ENCODE assay signal across 8 mouse cellular contexts in genomic region chr17:28233091-28233731, GRCm38 (mm10). TPM values are rescaled to one million over a fixed set of nuclear protein-coding genes. Genes with fewer than 3 reads are reported as not detected.
DNase-seq lines count a peak whose midpoint lies in the region; ATAC-seq lines count a peak whose summit lies in the region.

No protein-coding gene starts in this region.

- peaks cover 19% of the 10 kb centered on the region for H3K4me1 ChIP-seq in intestine, embryonic 16.5 days (ENCODE audit: control insufficient read depth, insufficient read depth, low read length)
- H3K4me1 ChIP-seq in lung, embryonic 15.5 days: peaks cover 12% of the 10 kb centered on the region

- ATAC-seq in intestine, embryonic 16.5 days: peak; percentile 43
- peak; percentile 10; the same call in 1 of the 2 replicates for ATAC-seq in lung, embryonic 15.5 days (ENCODE audit: borderline replicate concordance, extremely low read depth, low FRiP score, low TSS enrichment)

- intact Hi-C loops in left cerebral cortex, postnatal 36 days (cut with DNase I): no loop called here

- 5% methylated on average over 17 of the region's 17 CpGs for WGBS in intestine, embryonic 16.5 days
- WGBS in lung, embryonic 15.5 days: 4% methylated on average over 17 of the region's 17 CpGs

- H3K27ac ChIP-seq in intestine, embryonic 16.5 days (ENCODE audit: low read length): peak overlapping the region; percentile 84
- peak overlapping the region; percentile 86 for H3K27ac ChIP-seq in lung, embryonic 15.5 days

- no peaks in the 10 kb centered on the region for H3K27me3 ChIP-seq in intestine, embryonic 16.5 days (replicated peaks; ENCODE audit: control insufficient read depth, insufficient read depth, low read length)
- peaks cover 3% of the 10 kb centered on the region; the same call in 1 of the 2 replicates for H3K27me3 ChIP-seq in lung, embryonic 15.5 days

- DNase-seq in kidney, adult 18-20 months: peak; percentile 39
- DNase-seq in kidney, adult 11 months: no peak
- DNase-seq in Muller cell, postnatal 12 days (ENCODE audit: inconsistent ontology term): peak; percentile 44
- DNase-seq in gastrocnemius, postnatal 10 days: peak; percentile 51
- peak; percentile 47 to 55 for DNase-seq in spleen, postnatal 10 days (ENCODE audit: low spot score in 2 of 2)
- no peak for DNase-seq in left cerebral cortex, postnatal 36 days (ENCODE audit: low spot score in 2 of 2)

- no peaks in the 10 kb centered on the region for H3K36me3 ChIP-seq in intestine, embryonic 16.5 days (ENCODE audit: control insufficient read depth, insufficient read depth, low read length)
- H3K36me3 ChIP-seq in lung, embryonic 15.5 days: 0 out of 2 replicates have a peak, but pooled peaks cover under 1% of the 10 kb centered on the region

- H3K9me3 ChIP-seq in intestine, embryonic 16.5 days (ENCODE audit: control insufficient read depth, low read length): no peaks in the 10 kb centered on the region
- no peaks in the 10 kb centered on the region for H3K9me3 ChIP-seq in lung, embryonic 15.5 days

- peak overlapping the region; percentile 85 for H3K4me3 ChIP-seq in intestine, embryonic 16.5 days (ENCODE audit: low read length)
- H3K4me3 ChIP-seq in lung, embryonic 15.5 days: peak overlapping the region; percentile 86

- H3K4me2 ChIP-seq in intestine, embryonic 16.5 days (ENCODE audit: low read depth, low read length): peak overlapping the region; percentile 79
- peak overlapping the region; percentile 75 for H3K4me2 ChIP-seq in lung, embryonic 15.5 days

- peak overlapping the region; percentile 92 for H3K9ac ChIP-seq in intestine, embryonic 16.5 days (ENCODE audit: low read depth, low read length)
- H3K9ac ChIP-seq in lung, embryonic 15.5 days: peak overlapping the region; percentile 91

RNA-seq across cellular contexts. Expression of gene Ppard, which starts 0.7 kb away (rescaled TPM):
- total RNA-seq in gastrocnemius, postnatal 10 days (2021): 10 to 100 TPM; 30.2 to 31.5 TPM
- polyA plus RNA-seq in intestine, embryonic 16.5 days (2015; fragmentation: Nextera tagmentation; extraction: Ambion mirVana): 2.2 and 2.3 TPM in 2 replicates
- 2.1 and 2.9 TPM in 2 replicates for polyA plus RNA-seq in lung, embryonic 15.5 days (2015; fragmentation: Nextera tagmentation; extraction: Ambion mirVana)
- 10 to 100 TPM; 28.7 to 30.2 TPM for total RNA-seq in left cerebral cortex, postnatal 36 days (2021)

RNA-seq across cellular contexts. Expression of gene Def6, which starts 25.6 kb away (rescaled TPM):
- 1 to 10 TPM; 3.6 to 7.5 TPM for total RNA-seq in gastrocnemius, postnatal 10 days (2021)
- polyA plus RNA-seq in intestine, embryonic 16.5 days (2015; fragmentation: Nextera tagmentation; extraction: Ambion mirVana): 3.0 and 3.6 TPM in 2 replicates
- polyA plus RNA-seq in lung, embryonic 15.5 days (2015; fragmentation: Nextera tagmentation; extraction: Ambion mirVana): 4.5 and 7.8 TPM in 2 replicates
- 1 to 10 TPM; 2.6 TPM for total RNA-seq in left cerebral cortex, postnatal 36 days (2021)

RNA-seq across cellular contexts. Expression of gene Zfp523, which starts 56.3 kb away (rescaled TPM):
- total RNA-seq in gastrocnemius, postnatal 10 days (2021): 10 to 100 TPM; 24.6 to 26.6 TPM
- polyA plus RNA-seq in intestine, embryonic 16.5 days (2015; fragmentation: Nextera tagmentation; extraction: Ambion mirVana): 22.1 and 23.7 TPM in 2 replicates
- polyA plus RNA-seq in lung, embryonic 15.5 days (2015; fragmentation: Nextera tagmentation; extraction: Ambion mirVana): 39.1 and 41.8 TPM in 2 replicates
- 100 to 1,000 TPM; 102 to 116 TPM for total RNA-seq in left cerebral cortex, postnatal 36 days (2021)

Comparison
In these comparisons a context has a peak if more than half of its experiments do, and no peak if none do; other contexts are left out.
1. DNase-seq: peak in kidney, adult 18-20 months (single experiment), Muller cell, postnatal 12 days (single experiment), gastrocnemius, postnatal 10 days (single experiment) and spleen, postnatal 10 days (2 of 2); none in kidney, adult 11 months (single experiment) and left cerebral cortex, postnatal 36 days (0 of 2).